Mouse (Mus musculus) forebrain, embryonic 13.5 days (tissue): ENCODE measurements at regions not wholly inside any gene's neighbourhood (a gene's known extent, or its start where the extent isn't known, plus 50 kb on each side); places are given as distances from the start of the nearest gene placed in this dataset.

Source experiments
- ATAC-seq: fragments of 200-750 bp; cut with Nextera tagmentation; 2 replicates; pipeline ENCODE4 v1.8.0; 2017
- H3K27ac ChIP-seq: fragments of 300-500 bp; sonication (generic); 2 replicates; pipeline ENCODE4 v1.5.1; 2015; ENCODE audit warnings: inconsistent platforms, mild to moderate bottlenecking, moderate library complexity
- H3K27me3 ChIP-seq: fragments of 300-500 bp; sonication (generic); 2 replicates; pipeline ENCODE4 v1.6.1; 2015; ENCODE audit warnings: mild to moderate bottlenecking, inconsistent platforms
- H3K36me3 ChIP-seq: fragments of 300-500 bp; sonication (generic); 2 replicates; pipeline ENCODE4 v1.6.1; 2015; ENCODE audit warnings: mild to moderate bottlenecking, inconsistent platforms; ENCODE audit not compliant: poor library complexity, severe bottlenecking
- H3K4me1 ChIP-seq: fragments of 300-500 bp; sonication (generic); 2 replicates; pipeline ENCODE4 v1.6.1; 2015; ENCODE audit warnings: inconsistent platforms
- H3K4me2 ChIP-seq: fragments of 300-500 bp; sonication (generic); 2 replicates; pipeline ENCODE4 v1.6.1; 2015; ENCODE audit warnings: inconsistent platforms, mild to moderate bottlenecking, moderate library complexity
- H3K4me3 ChIP-seq: fragments of 300-500 bp; sonication (generic); 2 replicates; pipeline ENCODE4 v1.5.1; 2015; ENCODE audit warnings: mild to moderate bottlenecking, inconsistent platforms
- H3K9ac ChIP-seq: fragments of 300-500 bp; sonication (generic); 2 replicates; pipeline ENCODE4 v1.6.1; 2015; ENCODE audit warnings: mild to moderate bottlenecking, inconsistent platforms
- H3K9me3 ChIP-seq: fragments of 300-500 bp; sonication (generic); replicated peaks from 2 replicates; pipeline ENCODE4 v1.6.1; 2016; ENCODE audit warnings: inconsistent platforms
- WGBS: fragments of 180-500 bp; shearing (Covaris S2); methylation state at CpG from one replicate; pipeline ENCODE4 v1.1.7; 2015; 5-methylcytosine and 5-hydroxymethylcytosine counted together

DNA sequence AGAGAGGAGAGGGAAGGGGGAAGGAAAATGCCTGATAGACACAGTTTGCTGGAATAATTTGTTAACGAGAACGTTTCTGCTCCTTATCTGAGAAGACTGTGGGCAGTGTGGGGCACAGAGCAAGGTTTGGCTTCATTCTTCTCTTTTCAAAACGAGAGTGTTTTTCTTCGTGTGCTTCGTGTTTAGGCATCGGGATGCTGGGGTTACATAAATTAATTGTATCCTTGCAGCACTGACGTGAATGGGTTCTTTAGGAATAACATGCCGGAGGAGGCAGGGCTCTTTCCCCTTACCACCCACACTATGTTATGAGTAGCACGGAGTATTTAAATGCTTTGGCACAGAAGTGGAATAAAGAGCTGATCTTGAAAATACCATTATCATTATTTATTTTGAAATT is 110.9 kb upstream of the Hhip start:
- 46% methylated on average over 9 of the region's 9 CpGs for WGBS
- H3K4me2 ChIP-seq: no peak overlapping the region

DNA sequence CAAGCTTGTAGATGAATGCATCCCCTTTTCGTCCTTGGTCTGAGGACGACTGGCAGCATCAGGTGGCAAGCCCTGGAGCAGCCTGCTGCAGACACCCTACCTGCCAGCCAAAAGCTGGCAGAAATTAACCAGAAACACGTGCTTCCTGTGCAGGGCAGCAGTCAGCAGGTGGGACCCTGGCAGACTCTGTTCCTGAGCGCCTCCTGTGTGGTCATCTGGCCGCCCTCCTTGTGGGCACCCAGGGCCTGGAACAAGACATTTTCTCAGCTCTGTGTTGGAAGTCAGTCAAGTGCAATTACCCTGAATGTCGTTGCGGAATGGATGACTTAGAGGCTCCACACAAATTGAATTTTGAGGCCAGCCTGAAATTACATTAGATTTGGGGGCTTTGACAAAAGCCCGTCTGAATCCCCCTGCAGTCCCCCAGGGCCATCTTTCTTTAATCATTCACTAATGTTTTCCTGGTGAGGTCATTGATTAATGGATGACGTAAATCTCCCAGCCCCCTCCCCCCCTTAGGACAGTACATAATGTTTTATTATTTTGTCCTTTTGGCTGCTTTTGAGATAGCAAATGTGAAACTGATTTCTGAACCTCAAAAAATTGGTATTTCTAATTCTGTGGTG is 91.8 kb upstream of the Hhip start:
- Histone ChIP-seq H3K27me3 (no peaks in the 10 kb centered on the region), H3K36me3 (no peaks in the 10 kb centered on the region), H3K27ac (no peak overlapping the region), H3K4me2 (no peak overlapping the region), H3K9ac (no peak overlapping the region), H3K9me3 (no peaks in the 10 kb centered on the region), H3K4me1 (no peaks in the 10 kb centered on the region), H3K4me3 (no peak overlapping the region)
- ATAC-seq: no peak
- 68% methylated on average over 9 of the region's 9 CpGs for WGBS

More for the DNA sequence above, 110.9 kb upstream of the Hhip start:
- no peak overlapping the region for H3K4me3 ChIP-seq
- H3K27ac ChIP-seq: no peak overlapping the region
- no peaks in the 10 kb centered on the region for H3K27me3 ChIP-seq
- H3K9me3 ChIP-seq: no peaks in the 10 kb centered on the region
- H3K9ac ChIP-seq: no peak overlapping the region
- H3K36me3 ChIP-seq: no peaks in the 10 kb centered on the region
- ATAC-seq: no peak
- no peaks in the 10 kb centered on the region for H3K4me1 ChIP-seq

DNA sequence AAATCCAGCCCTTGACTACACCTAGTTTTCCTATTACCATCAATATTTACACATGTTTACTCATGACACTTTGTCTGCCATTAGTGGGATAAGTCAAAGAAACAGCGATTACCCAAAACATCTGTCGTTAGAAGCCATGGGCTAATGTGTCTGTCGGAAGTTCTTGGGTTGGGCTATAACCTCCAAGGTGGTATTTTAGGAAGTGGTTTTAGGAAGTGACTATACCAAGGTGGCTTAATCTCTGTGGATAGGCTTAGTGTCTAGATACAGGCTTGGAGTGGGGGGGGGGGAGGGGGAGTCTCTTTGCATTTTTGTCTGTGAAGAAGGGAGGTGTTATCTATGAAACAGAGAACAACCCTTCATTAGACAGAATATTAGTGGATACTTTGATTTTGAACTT is 90.1 kb upstream of the Hhip start:
- no peak overlapping the region for H3K4me2 ChIP-seq
- no peaks in the 10 kb centered on the region for H3K9me3 ChIP-seq
- no peak overlapping the region for H3K27ac ChIP-seq
- 92% methylated on average over 3 of the region's 3 CpGs for WGBS
- H3K36me3 ChIP-seq: no peaks in the 10 kb centered on the region
- no peaks in the 10 kb centered on the region for H3K4me1 ChIP-seq
- H3K4me3 ChIP-seq: no peak overlapping the region
- no peaks in the 10 kb centered on the region for H3K27me3 ChIP-seq
- ATAC-seq: no peak
- no peak overlapping the region for H3K9ac ChIP-seq

DNA sequence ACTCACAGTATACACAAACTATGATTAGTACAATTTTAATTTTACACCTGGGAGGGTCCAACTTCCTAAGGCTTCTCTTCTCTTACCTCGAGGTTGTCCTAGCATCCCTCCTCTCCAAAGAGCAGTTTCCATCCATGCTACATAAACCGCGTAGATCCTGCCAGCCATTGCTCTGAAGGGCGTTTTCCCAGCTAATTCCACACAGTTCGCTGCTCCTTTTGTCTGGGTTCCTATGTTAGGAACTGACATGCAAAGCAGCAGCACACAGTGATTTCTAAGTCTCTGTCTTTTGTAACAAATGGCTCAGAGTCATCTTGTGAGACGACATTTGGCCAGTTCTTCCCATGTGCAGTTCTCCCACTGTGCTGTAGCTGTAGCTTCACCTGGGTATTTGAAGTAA is 80.7 kb upstream of the Hhip start:
- Histone ChIP-seq H3K36me3 (no peaks in the 10 kb centered on the region), H3K4me3 (no peak overlapping the region), H3K4me1 (no peaks in the 10 kb centered on the region), H3K4me2 (no peak overlapping the region), H3K27me3 (no peaks in the 10 kb centered on the region), H3K9me3 (no peaks in the 10 kb centered on the region), H3K9ac (no peak overlapping the region), H3K27ac (no peak overlapping the region)
- 57% methylated on average over 6 of the region's 6 CpGs for WGBS
- ATAC-seq: no peak

DNA sequence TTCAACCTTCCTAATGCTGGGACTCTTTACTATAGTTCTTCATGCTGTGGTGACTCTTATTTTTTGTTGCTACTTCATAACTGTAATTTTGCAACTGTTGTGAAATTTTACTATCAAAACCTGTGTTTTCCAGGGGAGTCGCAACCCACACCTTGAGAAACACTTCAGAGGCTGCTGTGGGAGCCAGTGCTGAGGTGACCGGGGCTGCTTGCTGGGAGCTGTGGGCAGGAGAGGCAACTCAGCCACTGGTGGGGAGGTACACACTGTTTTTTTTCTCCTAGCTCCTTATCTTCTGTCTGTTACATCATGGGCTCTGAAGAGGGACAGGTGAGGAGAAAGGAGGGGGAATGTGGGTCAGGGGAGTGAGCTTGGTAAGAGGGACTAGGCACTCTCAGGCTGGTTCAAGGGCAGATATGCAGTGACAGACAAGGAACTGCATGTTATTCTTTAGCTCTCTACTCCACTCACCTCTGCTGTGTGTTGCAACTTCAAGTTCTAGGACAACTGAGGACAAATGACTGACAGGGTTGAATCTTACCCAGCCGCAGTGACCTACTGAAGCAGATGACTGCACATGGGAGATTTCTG is 62.7 kb upstream of the Hhip start:
- no peak for ATAC-seq
- H3K9me3 ChIP-seq: no peaks in the 10 kb centered on the region
- H3K9ac ChIP-seq: no peak overlapping the region
- no peak overlapping the region for H3K4me2 ChIP-seq
- H3K4me3 ChIP-seq: no peak overlapping the region
- H3K27ac ChIP-seq: no peak overlapping the region
- no peaks in the 10 kb centered on the region for H3K36me3 ChIP-seq
- no peaks in the 10 kb centered on the region for H3K27me3 ChIP-seq
- H3K4me1 ChIP-seq: no peaks in the 10 kb centered on the region
- 94% methylated on average over 3 of the region's 3 CpGs for WGBS

DNA sequence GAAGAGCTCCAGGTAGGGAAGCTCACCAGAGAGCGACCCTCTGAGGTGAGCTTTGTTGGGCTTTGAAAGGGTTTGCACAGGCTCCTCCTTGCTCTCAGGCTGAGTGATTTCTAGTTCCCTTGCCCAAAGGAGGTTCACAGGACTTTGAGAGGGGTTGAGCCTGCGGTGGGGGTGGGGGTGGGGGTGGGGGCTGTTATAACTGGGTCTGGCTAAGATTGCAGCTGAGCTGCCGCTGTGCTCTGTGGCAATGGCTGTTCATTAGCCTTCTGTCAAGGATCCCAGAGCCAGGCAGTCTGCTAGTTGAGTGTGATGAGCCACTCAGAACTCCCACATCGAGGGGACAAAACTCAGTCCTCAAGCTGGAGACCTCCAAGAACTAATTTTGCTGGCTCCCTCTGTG is 59.5 kb upstream of the Hhip start:
- Histone ChIP-seq H3K9ac (no peak overlapping the region), H3K36me3 (no peaks in the 10 kb centered on the region), H3K27ac (no peak overlapping the region), H3K27me3 (no peaks in the 10 kb centered on the region), H3K4me3 (no peak overlapping the region), H3K4me1 (no peaks in the 10 kb centered on the region), H3K4me2 (no peak overlapping the region), H3K9me3 (no peaks in the 10 kb centered on the region)
- WGBS: 40% methylated on average over 4 of the region's 4 CpGs
- no peak for ATAC-seq
